ENCODE assay signal across 8 mouse cellular contexts in the genomic region with DNA sequence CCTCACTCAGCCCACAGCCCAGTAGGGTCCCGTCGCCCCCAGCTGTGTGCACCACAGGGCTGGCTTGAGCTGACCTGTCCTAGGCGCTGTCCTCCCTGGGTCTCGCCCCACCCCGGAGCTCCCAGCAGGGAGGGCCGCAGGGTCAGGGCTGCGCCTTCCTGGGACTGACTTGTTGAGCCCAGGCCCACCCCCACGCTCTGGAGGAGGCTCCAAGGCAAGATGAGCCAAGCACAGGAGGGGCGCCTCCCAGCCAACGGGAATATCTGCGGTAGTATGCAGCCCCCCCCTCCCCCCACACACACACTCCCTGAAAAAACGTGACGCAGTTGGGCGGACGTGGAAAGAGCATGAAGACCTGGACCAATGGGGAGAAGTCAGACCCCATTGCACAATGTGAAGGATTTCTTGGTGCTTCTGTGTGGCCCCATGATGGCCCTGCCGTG. TPM values are rescaled to one million over a fixed set of nuclear protein-coding genes. Genes with fewer than 3 reads are reported as not detected.
A peak's percentile ranks its signal among the peaks of the same experiment; 100 is the strongest.
DNase-seq lines count a peak whose midpoint lies in the region; ATAC-seq and TF ChIP-seq lines count a peak whose summit lies in the region.

No protein-coding gene starts in this region.

- TF ChIP-seq POLR2A in limb, embryonic 14.5 days (IDR thresholded peaks at IDR 0.05; ENCODE audit: borderline replicate concordance, extremely low read depth, insufficient read depth, insufficient read length): no peak

- peak; percentile 63 for ATAC-seq in heart, embryonic 13.5 days (ENCODE audit: extremely low read depth, insufficient number of reproducible peaks, low FRiP score, low TSS enrichment)
- ATAC-seq in limb, embryonic 14.5 days (ENCODE audit: low FRiP score, low read depth): peak; percentile 73
- no peak for ATAC-seq in midbrain, embryonic 14.5 days (ENCODE audit: low FRiP score, low TSS enrichment)

- H3K9ac ChIP-seq in heart, embryonic 13.5 days: peak overlapping the region; percentile 73
- H3K9ac ChIP-seq in limb, embryonic 14.5 days (ENCODE audit: low read depth, low read length, severe bottlenecking): peak overlapping the region; percentile 36; the same call in 1 of the 2 replicates
- H3K9ac ChIP-seq in midbrain, embryonic 14.5 days (replicated peaks; ENCODE audit: low read length): no peak overlapping the region

- WGBS in embryonic facial prominence, embryonic 10.5 days: 12% methylated on average over 16 of the region's 16 CpGs
- WGBS in heart, embryonic 13.5 days: 8% methylated on average over 16 of the region's 16 CpGs
- WGBS in limb, embryonic 14.5 days: 21% methylated on average over 16 of the region's 16 CpGs
- WGBS in midbrain, embryonic 14.5 days: 16% methylated on average over 16 of the region's 16 CpGs

- no peaks in the 10 kb centered on the region for H3K9me3 ChIP-seq in embryonic facial prominence, embryonic 10.5 days
- no peaks in the 10 kb centered on the region for H3K9me3 ChIP-seq in heart, embryonic 13.5 days
- no peaks in the 10 kb centered on the region for H3K9me3 ChIP-seq in limb, embryonic 14.5 days (ENCODE audit: control insufficient read depth, low read length)
- no peaks in the 10 kb centered on the region for H3K9me3 ChIP-seq in midbrain, embryonic 14.5 days (ENCODE audit: control insufficient read depth, low read length)

- H3K36me3 ChIP-seq in embryonic facial prominence, embryonic 10.5 days (replicated peaks): no peaks in the 10 kb centered on the region
- H3K36me3 ChIP-seq in heart, embryonic 13.5 days: no peaks in the 10 kb centered on the region
- H3K36me3 ChIP-seq in limb, embryonic 14.5 days (ENCODE audit: control insufficient read depth, insufficient read depth, low read length): no peaks in the 10 kb centered on the region
- no peaks in the 10 kb centered on the region for H3K36me3 ChIP-seq in midbrain, embryonic 14.5 days (ENCODE audit: control insufficient read depth, insufficient read depth, low read length)

- DNase-seq in R1 (ENCODE audit: low read depth, low spot score): peak; percentile 95
- peak; percentile 71 for DNase-seq in embryonic facial prominence, embryonic 10.5 days (ENCODE audit: low spot score)
- DNase-seq in limb, embryonic 14.5 days (ENCODE audit: low spot score): peak; percentile 47
- DNase-seq in midbrain, embryonic 14.5 days: peak; percentile 39
- peak; percentile 62 to 70 for DNase-seq in urinary bladder, postnatal 4 days (ENCODE audit: low spot score in 2 of 2)
- no peak for DNase-seq in layer of hippocampus, postnatal 36 days
- DNase-seq in layer of hippocampus, adult 11-12 months (ENCODE audit: low spot score): no peak

- peak overlapping the region; percentile 48 for H3K4me3 ChIP-seq in embryonic facial prominence, embryonic 10.5 days
- H3K4me3 ChIP-seq in heart, embryonic 13.5 days: peak overlapping the region; percentile 37
- H3K4me3 ChIP-seq in limb, embryonic 14.5 days (replicated peaks; ENCODE audit: low read length): no peak overlapping the region; the same call in 1 of the 2 replicates
- no peak overlapping the region for H3K4me3 ChIP-seq in midbrain, embryonic 14.5 days (replicated peaks; ENCODE audit: low read depth, low read length)

- peak overlapping the region; percentile 68 for H3K4me2 ChIP-seq in heart, embryonic 13.5 days
- H3K4me2 ChIP-seq in limb, embryonic 14.5 days (replicated peaks; ENCODE audit: low read depth, low read length, severe bottlenecking): peak overlapping the region; percentile 40
- peak overlapping the region; percentile 46 for H3K4me2 ChIP-seq in midbrain, embryonic 14.5 days (ENCODE audit: low read length)

- H3K27ac ChIP-seq in embryonic facial prominence, embryonic 10.5 days (replicated peaks): peak overlapping the region; percentile 81
- peak overlapping the region; percentile 95 for H3K27ac ChIP-seq in heart, embryonic 13.5 days (replicated peaks)
- H3K27ac ChIP-seq in limb, embryonic 14.5 days (replicated peaks; ENCODE audit: low read depth, low read length): no peak overlapping the region
- H3K27ac ChIP-seq in midbrain, embryonic 14.5 days (replicated peaks; ENCODE audit: low read depth, low read length): no peak overlapping the region

- peaks cover 18% of the 10 kb centered on the region for H3K4me1 ChIP-seq in embryonic facial prominence, embryonic 10.5 days
- H3K4me1 ChIP-seq in heart, embryonic 13.5 days: peaks cover 34% of the 10 kb centered on the region
- peaks cover 10% of the 10 kb centered on the region for H3K4me1 ChIP-seq in limb, embryonic 14.5 days (ENCODE audit: control insufficient read depth, insufficient read depth, low read length)
- H3K4me1 ChIP-seq in midbrain, embryonic 14.5 days (ENCODE audit: control insufficient read depth, insufficient read depth, low read length): peaks cover 7% of the 10 kb centered on the region

- peaks cover 13% of the 10 kb centered on the region for H3K27me3 ChIP-seq in embryonic facial prominence, embryonic 10.5 days (replicated peaks; ENCODE audit: low read depth, poor library complexity, severe bottlenecking)
- H3K27me3 ChIP-seq in heart, embryonic 13.5 days (replicated peaks): no peaks in the 10 kb centered on the region
- no peaks in the 10 kb centered on the region for H3K27me3 ChIP-seq in limb, embryonic 14.5 days (ENCODE audit: control insufficient read depth, insufficient read depth, low read length)
- 0 out of 2 replicates have a peak, but pooled peaks cover 3% of the 10 kb centered on the region for H3K27me3 ChIP-seq in midbrain, embryonic 14.5 days (ENCODE audit: control insufficient read depth, insufficient read depth, low read length)

RNA-seq across cellular contexts. Expression of a gene that starts 51.8 kb away (rescaled TPM):
- not detected in 2 replicates for polyA plus RNA-seq in embryonic facial prominence, embryonic 10.5 days (2016; fragmentation: Nextera tagmentation; extraction: Ambion mirVana)
- polyA plus RNA-seq in heart, embryonic 13.5 days (2015; fragmentation: Nextera tagmentation; extraction: Ambion mirVana): not detected in 2 replicates
- not detected in 2 replicates for polyA plus RNA-seq in limb, embryonic 14.5 days (2012; rRNA removed)
- not detected in 2 replicates for polyA plus RNA-seq in limb, embryonic 14.5 days (2014; fragmentation: Nextera tagmentation; extraction: Ambion mirVana)
- polyA plus RNA-seq in midbrain, embryonic 14.5 days (2014; fragmentation: Nextera tagmentation; extraction: Ambion mirVana): not detected in 2 replicates
- total RNA-seq in layer of hippocampus, postnatal 36 days (2021): not detected

RNA-seq across cellular contexts. Expression of a gene that starts 58.1 kb away (rescaled TPM):
- 53.0 and 55.4 TPM in 2 replicates for polyA plus RNA-seq in embryonic facial prominence, embryonic 10.5 days (2016; fragmentation: Nextera tagmentation; extraction: Ambion mirVana)
- polyA plus RNA-seq in heart, embryonic 13.5 days (2015; fragmentation: Nextera tagmentation; extraction: Ambion mirVana): 30.5 and 31.0 TPM in 2 replicates
- polyA plus RNA-seq in limb, embryonic 14.5 days (2012; rRNA removed): 40.3 and 42.4 TPM in 2 replicates
- polyA plus RNA-seq in limb, embryonic 14.5 days (2014; fragmentation: Nextera tagmentation; extraction: Ambion mirVana): 70.1 and 75.2 TPM in 2 replicates
- 43.5 and 61.5 TPM in 2 replicates for polyA plus RNA-seq in midbrain, embryonic 14.5 days (2014; fragmentation: Nextera tagmentation; extraction: Ambion mirVana)
- 10 to 100 TPM; 63.5 to 73.7 TPM for total RNA-seq in layer of hippocampus, postnatal 36 days (2021)

Comparison
In these comparisons a context has a peak if more than half of its experiments do, and no peak if none do; other contexts are left out.
1. DNase-seq: peak in R1 (single experiment), embryonic facial prominence, embryonic 10.5 days (single experiment), limb, embryonic 14.5 days (single experiment), midbrain, embryonic 14.5 days (single experiment) and urinary bladder, postnatal 4 days (2 of 2); none in layer of hippocampus, postnatal 36 days (0 of 2) and layer of hippocampus, adult 11-12 months (single experiment).
2. H3K27ac ChIP-seq: peak in embryonic facial prominence, embryonic 10.5 days (single experiment) and heart, embryonic 13.5 days (single experiment); none in limb, embryonic 14.5 days (single experiment) and midbrain, embryonic 14.5 days (single experiment).
3. H3K4me3 ChIP-seq: peak in embryonic facial prominence, embryonic 10.5 days (single experiment) and heart, embryonic 13.5 days (single experiment); none in limb, embryonic 14.5 days (single experiment) and midbrain, embryonic 14.5 days (single experiment).
4. Peak in every context shown above with its lines, with median percentiles within 50 percentile points of each other: H3K4me2 ChIP-seq.